ENCODE assay signal across 13 mouse cellular contexts in the genomic region with DNA sequence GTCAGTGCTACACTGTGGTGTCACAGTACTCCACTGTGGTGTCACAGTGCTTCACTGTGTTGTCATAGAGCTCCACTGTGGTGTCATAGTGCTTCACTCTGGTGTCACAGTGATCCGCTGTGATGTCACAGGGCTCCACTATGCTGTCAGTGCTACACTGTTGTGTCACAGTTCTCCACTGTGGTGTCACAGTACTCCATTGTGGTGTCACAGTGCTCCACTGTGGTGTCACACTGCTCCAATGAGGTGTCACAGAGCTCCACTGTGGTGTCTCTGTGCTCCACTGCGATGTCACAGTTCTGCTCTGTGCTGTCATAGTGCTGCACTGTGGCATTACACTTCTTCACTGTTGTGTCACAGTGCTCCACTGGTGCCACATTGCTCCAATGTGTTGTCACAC.
DNase-seq lines count a peak whose midpoint lies in the region; ATAC-seq and TF ChIP-seq lines count a peak whose summit lies in the region.
"Had no signal": no experiment of that assay in that cellular context is flagged by ENCODE, and none has a peak within 500 bp of the region (broad histone marks: within the 10 kb centered on the region; RNA-seq: fewer than 3 reads in every experiment).

No protein-coding gene starts in this region.

- no peaks in the 10 kb centered on the region for H3K27me3 ChIP-seq in heart, embryonic 11.5 days (ENCODE audit: control insufficient read depth, insufficient read depth, low read length)
- H3K27me3 ChIP-seq in heart, embryonic 12.5 days (replicated peaks), result no peaks in the 10 kb centered on the region
- no peaks in the 10 kb centered on the region for H3K27me3 ChIP-seq in midbrain, embryonic 12.5 days
- no peaks in the 10 kb centered on the region for H3K27me3 ChIP-seq in midbrain, postnatal 0 days (ENCODE audit: insufficient read depth, low read length)
- no peaks in the 10 kb centered on the region for H3K27me3 ChIP-seq in limb, embryonic 10.5 days (ENCODE audit: low read depth, poor library complexity, severe bottlenecking)
- H3K27me3 ChIP-seq: limb, embryonic 15.5 days had no signal

- DNase-seq in midbrain, postnatal 0 days (ENCODE audit: low spot score), result no peak
- peak; percentile 18 for DNase-seq in limb, embryonic 10.5 days (ENCODE audit: low spot score)
- DNase-seq in layer of hippocampus, adult 11-12 months (ENCODE audit: low spot score), result no peak
- no peak for DNase-seq in spleen, postnatal 36 days (ENCODE audit: low spot score in 2 of 2)
- DNase-seq: cerebellum, adult 18-20 months; layer of hippocampus, adult 9-11 months; thymus, adult 2 months had no signal

- H3K4me3 ChIP-seq in heart, embryonic 11.5 days (ENCODE audit: low read depth, low read length), result no peak overlapping the region
- H3K4me3 ChIP-seq in heart, embryonic 12.5 days, result no peak overlapping the region
- H3K4me3 ChIP-seq in midbrain, embryonic 12.5 days, result no peak overlapping the region
- no peak overlapping the region for H3K4me3 ChIP-seq in midbrain, postnatal 0 days (ENCODE audit: low read depth, low read length)
- no peak overlapping the region for H3K4me3 ChIP-seq in limb, embryonic 10.5 days
- H3K4me3 ChIP-seq: erythroblast, embryonic 14.5 days; limb, embryonic 15.5 days had no signal

- peaks cover 75% of the 10 kb centered on the region for H3K9me3 ChIP-seq in heart, embryonic 11.5 days (replicated peaks; ENCODE audit: control insufficient read depth, low read length)
- H3K9me3 ChIP-seq in heart, embryonic 12.5 days (replicated peaks), result peaks cover 84% of the 10 kb centered on the region
- peaks cover 83% of the 10 kb centered on the region for H3K9me3 ChIP-seq in midbrain, embryonic 12.5 days
- peaks cover 55% of the 10 kb centered on the region for H3K9me3 ChIP-seq in midbrain, postnatal 0 days (ENCODE audit: low read length)
- H3K9me3 ChIP-seq in limb, embryonic 10.5 days (replicated peaks), result peaks cover 69% of the 10 kb centered on the region

- no peak overlapping the region for H3K27ac ChIP-seq in heart, embryonic 11.5 days (ENCODE audit: low read depth, low read length)
- no peak overlapping the region for H3K27ac ChIP-seq in heart, embryonic 12.5 days (ENCODE audit: poor library complexity, severe bottlenecking)
- no peak overlapping the region for H3K27ac ChIP-seq in midbrain, embryonic 12.5 days (replicated peaks)
- no peak overlapping the region for H3K27ac ChIP-seq in midbrain, postnatal 0 days (ENCODE audit: low read depth, low read length)
- H3K27ac ChIP-seq in limb, embryonic 10.5 days, result no peak overlapping the region
- H3K27ac ChIP-seq: limb, embryonic 15.5 days had no signal

- H3K4me2 ChIP-seq in heart, embryonic 11.5 days, result no peak overlapping the region
- H3K4me2 ChIP-seq in heart, embryonic 12.5 days, result no peak overlapping the region
- H3K4me2 ChIP-seq in midbrain, embryonic 12.5 days (replicated peaks), result no peak overlapping the region
- H3K4me2 ChIP-seq in midbrain, postnatal 0 days (ENCODE audit: low read depth, low read length, poor library complexity, severe bottlenecking), result no peak overlapping the region
- H3K4me2 ChIP-seq: limb, embryonic 15.5 days had no signal

- 0 out of 2 replicates have a peak, but pooled peaks have one; percentile 9 for ATAC-seq in heart, embryonic 11.5 days (replicated peaks; ENCODE audit: insufficient number of reproducible peaks, low FRiP score, low TSS enrichment)
- ATAC-seq in heart, embryonic 12.5 days (ENCODE audit: insufficient number of reproducible peaks, low FRiP score), result no peak
- ATAC-seq in midbrain, embryonic 12.5 days (ENCODE audit: low FRiP score, low read depth), result peak; percentile 39; the same call in 1 of the 2 replicates
- ATAC-seq in midbrain, postnatal 0 days (ENCODE audit: low FRiP score), result no peak
- 0 out of 2 replicates have a peak, but pooled peaks have one; percentile 14 for ATAC-seq in neutrophil, adult 5-6 weeks (ENCODE audit: extremely low read depth, insufficient number of reproducible peaks, low FRiP score, poor library complexity, severe bottlenecking)

- no peak for TF ChIP-seq CTCF in midbrain, postnatal 0 days (IDR thresholded peaks at IDR 0.05)

- no peaks in the 10 kb centered on the region for H3K36me3 ChIP-seq in heart, embryonic 11.5 days (ENCODE audit: control insufficient read depth, insufficient read depth, low read length)
- H3K36me3 ChIP-seq in heart, embryonic 12.5 days, result no peaks in the 10 kb centered on the region
- H3K36me3 ChIP-seq in midbrain, embryonic 12.5 days, result no peaks in the 10 kb centered on the region
- H3K36me3 ChIP-seq in midbrain, postnatal 0 days (ENCODE audit: insufficient read depth, low read length), result no peaks in the 10 kb centered on the region
- H3K36me3 ChIP-seq in limb, embryonic 10.5 days, result no peaks in the 10 kb centered on the region
- H3K36me3 ChIP-seq: limb, embryonic 15.5 days had no signal

- no peaks in the 10 kb centered on the region for H3K4me1 ChIP-seq in heart, embryonic 11.5 days (ENCODE audit: control insufficient read depth, insufficient read depth, low read length)
- H3K4me1 ChIP-seq in heart, embryonic 12.5 days (replicated peaks), result no peaks in the 10 kb centered on the region
- H3K4me1 ChIP-seq in midbrain, embryonic 12.5 days, result no peaks in the 10 kb centered on the region
- H3K4me1 ChIP-seq in midbrain, postnatal 0 days (ENCODE audit: insufficient read depth, low read length), result no peaks in the 10 kb centered on the region
- H3K4me1 ChIP-seq in limb, embryonic 10.5 days, result no peaks in the 10 kb centered on the region
- H3K4me1 ChIP-seq: limb, embryonic 15.5 days had no signal

- WGBS in heart, embryonic 11.5 days (ENCODE audit: insufficient replicate concordance), result 68% methylated on average over 2 of the region's 2 CpGs
- 46% methylated on average over 2 of the region's 2 CpGs for whole genome bisulfite sequencing in heart, embryonic 12.5 days
- WGBS in midbrain, embryonic 12.5 days, result 55% methylated on average over 2 of the region's 2 CpGs
- WGBS in midbrain, postnatal 0 days, result 74% methylated on average over 2 of the region's 2 CpGs
- WGBS in limb, embryonic 10.5 days, result 52% methylated on average over 2 of the region's 2 CpGs

- H3K9ac ChIP-seq in heart, embryonic 11.5 days (ENCODE audit: low read depth, low read length), result no peak overlapping the region
- no peak overlapping the region for H3K9ac ChIP-seq in heart, embryonic 12.5 days
- H3K9ac ChIP-seq in midbrain, embryonic 12.5 days (replicated peaks), result no peak overlapping the region
- H3K9ac ChIP-seq in midbrain, postnatal 0 days (replicated peaks; ENCODE audit: low read length, poor library complexity, severe bottlenecking), result no peak overlapping the region
- H3K9ac ChIP-seq: limb, embryonic 15.5 days had no signal

Comparison
In these comparisons a context has a peak if more than half of its experiments do, and no peak if none do; other contexts are left out.
1. ATAC-seq: peak in heart, embryonic 11.5 days (single experiment), midbrain, embryonic 12.5 days (single experiment) and neutrophil, adult 5-6 weeks (single experiment); none in heart, embryonic 12.5 days (single experiment) and midbrain, postnatal 0 days (single experiment).